Mouse (Mus musculus) effector memory CD4-positive, alpha-beta T cell, adult 7 months (primary cell): ENCODE results near the gene Pfdn4. TPM values are rescaled to one million over a fixed set of nuclear protein-coding genes. Genes with fewer than 3 reads are reported as not detected.

Experiments
- polyA plus RNA-seq: library from polyadenylated mRNA; unstranded; fragments of 100-300 nt; shearing (Covaris generic); gene quantifications from one replicate; pipeline ENCODE4 v1.2.1, GENCODE M21; 2017

The Pfdn4 gene
- polyA plus RNA-seq, result 29.1 TPM

GRCm38 (mm10) chr2:170496154-170496930 is at the start of gene Pfdn4:
Pfdn4 (plus strand) TSS chr2:170496428.

GRCm38 (mm10) chr2:170497091-170497566 is 901 bp downstream of the Pfdn4 start, which contains the start of gene Cyp24a1:
Cyp24a1 (minus strand) TSS chr2:170497145.

Other genes starting within 250 kb of the Pfdn4 start
- 1.1 TPM for gene Bcas1, start 68.6 kb upstream of the Pfdn4 start, polyA plus RNA-seq
- not detected for gene Cyp24a1, start 717 bp downstream of the Pfdn4 start, polyA plus RNA-seq
- gene 4930470P17Rik, start 105.6 kb downstream of the Pfdn4 start, polyA plus RNA-seq, result not detected
- gene Dok5, start 235.4 kb downstream of the Pfdn4 start, polyA plus RNA-seq, result not detected